Mouse (Mus musculus): Measurements from ENCODE around the gene Ptpn21. TPM values are rescaled to one million over a fixed set of nuclear protein-coding genes. Genes with fewer than 3 reads are reported as not detected.

Ptpn21 gene
- polyA plus RNA-seq, 1 experiment from 2014 or later: 11.6 TPM

GRCm38 (mm10) chr12:98679906-98680305 lies 57.3 kb downstream of the Ptpn21 start:
- Histone ChIP-seq H3K9me3 (no peaks in the 10 kb centered on the region), H3K27ac (no peak overlapping the region), H3K9ac (no peak overlapping the region), H3K36me3 (peaks cover 47% of the 10 kb centered on the region), H3K4me1 (peaks cover 8% of the 10 kb centered on the region; the same call in 1 of the 2 replicates), H3K4me3 (no peak overlapping the region), H3K4me2 (no peak overlapping the region), H3K27me3 (no peaks in the 10 kb centered on the region)
- ATAC-seq (ENCODE audit: borderline replicate concordance, extremely low read depth, low FRiP score, low TSS enrichment): no peak
- WGBS: 81% methylated on average over 15 of the region's 15 CpGs

GRCm38 (mm10) chr12:98677336-98677735 lies 59.9 kb downstream of the Ptpn21 start:
- WGBS: 52% methylated on average over 14 of the region's 14 CpGs
- H3K4me1 ChIP-seq: no peaks in the 10 kb centered on the region
- no peaks in the 10 kb centered on the region for H3K9me3 ChIP-seq
- no peak overlapping the region for H3K4me3 ChIP-seq
- H3K36me3 ChIP-seq: peaks cover 38% of the 10 kb centered on the region
- H3K4me2 ChIP-seq: no peak overlapping the region
- ATAC-seq (ENCODE audit: borderline replicate concordance, extremely low read depth, low FRiP score, low TSS enrichment): no peak
- no peak overlapping the region for H3K9ac ChIP-seq
- no peaks in the 10 kb centered on the region for H3K27me3 ChIP-seq
- no peak overlapping the region for H3K27ac ChIP-seq

GRCm38 (mm10) chr12:98676861-98677260 lies 60.3 kb downstream of the Ptpn21 start:
- Histone ChIP-seq H3K27ac (no peak overlapping the region), H3K9ac (no peak overlapping the region), H3K4me2 (no peak overlapping the region), H3K27me3 (no peaks in the 10 kb centered on the region), H3K36me3 (peaks cover 33% of the 10 kb centered on the region), H3K4me1 (no peaks in the 10 kb centered on the region), H3K9me3 (no peaks in the 10 kb centered on the region), H3K4me3 (no peak overlapping the region)
- 96% methylated on average over 6 of the region's 6 CpGs for WGBS
- no peak for ATAC-seq (ENCODE audit: borderline replicate concordance, extremely low read depth, low FRiP score, low TSS enrichment)

- Histone ChIP-seq H3K9ac (no peak overlapping the region), H3K27me3 (no peaks in the 10 kb centered on the region), H3K4me2 (peak overlapping the region; percentile 58), H3K4me3 (peak overlapping the region; percentile 37), H3K9me3 (no peaks in the 10 kb centered on the region), H3K27ac (peak overlapping the region; percentile 57; the same call in 1 of the 2 replicates), H3K4me1 (no peaks in the 10 kb centered on the region), H3K36me3 (peaks cover 15% of the 10 kb centered on the region)
- peak; percentile 89 for ATAC-seq (ENCODE audit: borderline replicate concordance, extremely low read depth, low FRiP score, low TSS enrichment)
- WGBS: 14% methylated on average over 9 of the region's 9 CpGs
Observed at GRCm38 (mm10) chr12:98674627-98675143, 62.5 kb downstream of the Ptpn21 start.

- ATAC-seq (ENCODE audit: borderline replicate concordance, extremely low read depth, low FRiP score, low TSS enrichment): no peak
- Histone ChIP-seq H3K9me3 (no peaks in the 10 kb centered on the region), H3K9ac (no peak overlapping the region), H3K36me3 (peaks cover 7% of the 10 kb centered on the region), H3K27me3 (no peaks in the 10 kb centered on the region), H3K4me2 (no peak overlapping the region), H3K27ac (no peak overlapping the region), H3K4me1 (no peaks in the 10 kb centered on the region), H3K4me3 (no peak overlapping the region)
- 58% methylated on average over 6 of the region's 6 CpGs for WGBS
Observed at GRCm38 (mm10) chr12:98673879-98674278, 63.3 kb downstream of the Ptpn21 start.

- H3K9me3 ChIP-seq: no peaks in the 10 kb centered on the region
- no peak overlapping the region for H3K4me3 ChIP-seq
- no peaks in the 10 kb centered on the region for H3K27me3 ChIP-seq
- H3K4me2 ChIP-seq: no peak overlapping the region
- no peak for ATAC-seq (ENCODE audit: borderline replicate concordance, extremely low read depth, low FRiP score, low TSS enrichment)
- no peak overlapping the region for H3K9ac ChIP-seq
- 0 out of 2 replicates have a peak, but pooled peaks cover 4% of the 10 kb centered on the region for H3K4me1 ChIP-seq
- 75% methylated on average over 4 of the region's 4 CpGs for WGBS
- no peaks in the 10 kb centered on the region for H3K36me3 ChIP-seq
- no peak overlapping the region for H3K27ac ChIP-seq
Observed at GRCm38 (mm10) chr12:98670429-98670828, 66.8 kb downstream of the Ptpn21 start.

- ATAC-seq (ENCODE audit: borderline replicate concordance, extremely low read depth, low FRiP score, low TSS enrichment): no peak
Observed at GRCm38 (mm10) chr12:98669864-98670263, 67.3 kb downstream of the Ptpn21 start.

GRCm38 (mm10) chr12:98669086-98669485 lies 68.1 kb downstream of the Ptpn21 start:
- Histone ChIP-seq H3K4me3 (no peak overlapping the region), H3K36me3 (no peaks in the 10 kb centered on the region), H3K27ac (no peak overlapping the region)

More at GRCm38 (mm10) chr12:98669864-98670263, 67.3 kb downstream of the Ptpn21 start:
- Histone ChIP-seq H3K4me2 (no peak overlapping the region), H3K27me3 (no peaks in the 10 kb centered on the region), H3K4me3 (no peak overlapping the region), H3K9ac (no peak overlapping the region), H3K4me1 (0 out of 2 replicates have a peak, but pooled peaks cover 4% of the 10 kb centered on the region), H3K36me3 (no peaks in the 10 kb centered on the region), H3K9me3 (no peaks in the 10 kb centered on the region), H3K27ac (no peak overlapping the region)
- 77% methylated on average over 5 of the region's 5 CpGs for WGBS

GRCm38 (mm10) chr12:98668132-98668814 lies 68.9 kb downstream of the Ptpn21 start:
- Histone ChIP-seq H3K27me3 (no peaks in the 10 kb centered on the region), H3K9ac (no peak overlapping the region), H3K4me3 (no peak overlapping the region), H3K9me3 (no peaks in the 10 kb centered on the region), H3K27ac (no peak overlapping the region), H3K36me3 (no peaks in the 10 kb centered on the region), H3K4me2 (no peak overlapping the region), H3K4me1 (0 out of 2 replicates have a peak, but pooled peaks cover 4% of the 10 kb centered on the region)
- peak; percentile 65; the same call in 1 of the 2 replicates for ATAC-seq (ENCODE audit: borderline replicate concordance, extremely low read depth, low FRiP score, low TSS enrichment)
- 44% methylated on average over 10 of the region's 10 CpGs for WGBS

More at GRCm38 (mm10) chr12:98669086-98669485, 68.1 kb downstream of the Ptpn21 start:
- H3K27me3 ChIP-seq: no peaks in the 10 kb centered on the region
- H3K9ac ChIP-seq: no peak overlapping the region
- ATAC-seq (ENCODE audit: borderline replicate concordance, extremely low read depth, low FRiP score, low TSS enrichment): no peak
- H3K4me2 ChIP-seq: no peak overlapping the region
- no peaks in the 10 kb centered on the region for H3K9me3 ChIP-seq
- 0 out of 2 replicates have a peak, but pooled peaks cover 4% of the 10 kb centered on the region for H3K4me1 ChIP-seq
- 77% methylated on average over 10 of the region's 10 CpGs for WGBS

- H3K4me2 ChIP-seq: no peak overlapping the region
- H3K27me3 ChIP-seq: no peaks in the 10 kb centered on the region
- H3K4me1 ChIP-seq: no peaks in the 10 kb centered on the region
- H3K9ac ChIP-seq: no peak overlapping the region
- no peak overlapping the region for H3K27ac ChIP-seq
- 0 out of 2 replicates have a peak, but pooled peaks cover 6% of the 10 kb centered on the region for H3K36me3 ChIP-seq
- ATAC-seq (ENCODE audit: borderline replicate concordance, extremely low read depth, low FRiP score, low TSS enrichment): no peak
- H3K9me3 ChIP-seq: no peaks in the 10 kb centered on the region
- 90% methylated on average over 7 of the region's 7 CpGs for WGBS
- no peak overlapping the region for H3K4me3 ChIP-seq
Observed at GRCm38 (mm10) chr12:98662617-98663016, 74.6 kb downstream of the Ptpn21 start.

GRCm38 (mm10) chr12:98656873-98657272 lies 80.3 kb downstream of the Ptpn21 start:
- Histone ChIP-seq H3K4me3 (no peak overlapping the region), H3K9me3 (no peaks in the 10 kb centered on the region), H3K27me3 (no peaks in the 10 kb centered on the region), H3K9ac (no peak overlapping the region), H3K36me3 (no peaks in the 10 kb centered on the region), H3K4me2 (no peak overlapping the region), H3K27ac (no peak overlapping the region), H3K4me1 (no peaks in the 10 kb centered on the region)
- WGBS: 72% methylated on average over 2 of the region's 2 CpGs
- ATAC-seq (ENCODE audit: borderline replicate concordance, extremely low read depth, low FRiP score, low TSS enrichment): no peak

- Histone ChIP-seq H3K4me1 (no peaks in the 10 kb centered on the region), H3K4me3 (no peak overlapping the region), H3K36me3 (no peaks in the 10 kb centered on the region), H3K9me3 (no peaks in the 10 kb centered on the region), H3K4me2 (no peak overlapping the region), H3K9ac (no peak overlapping the region), H3K27me3 (no peaks in the 10 kb centered on the region), H3K27ac (no peak overlapping the region)
- no peak for ATAC-seq (ENCODE audit: borderline replicate concordance, extremely low read depth, low FRiP score, low TSS enrichment)
Observed at GRCm38 (mm10) chr12:98644852-98645251, 92.4 kb downstream of the Ptpn21 start.

Data from lung, embryonic 15.5 days (tissue).